Mouse (Mus musculus): ENCODE results near the gene Rpap1. TPM values are rescaled to one million over a fixed set of nuclear protein-coding genes. Genes with fewer than 3 reads are reported as not detected.
"Not testable (repeated sequence)": the region's sequence is repeated elsewhere in the genome, so short reads cannot be mapped to it uniquely, and the experiment has no call there.

The Rpap1 gene
- total RNA-seq, 2 experiments from 2014 or later, result 18.4 to 19.7 TPM

DNA sequence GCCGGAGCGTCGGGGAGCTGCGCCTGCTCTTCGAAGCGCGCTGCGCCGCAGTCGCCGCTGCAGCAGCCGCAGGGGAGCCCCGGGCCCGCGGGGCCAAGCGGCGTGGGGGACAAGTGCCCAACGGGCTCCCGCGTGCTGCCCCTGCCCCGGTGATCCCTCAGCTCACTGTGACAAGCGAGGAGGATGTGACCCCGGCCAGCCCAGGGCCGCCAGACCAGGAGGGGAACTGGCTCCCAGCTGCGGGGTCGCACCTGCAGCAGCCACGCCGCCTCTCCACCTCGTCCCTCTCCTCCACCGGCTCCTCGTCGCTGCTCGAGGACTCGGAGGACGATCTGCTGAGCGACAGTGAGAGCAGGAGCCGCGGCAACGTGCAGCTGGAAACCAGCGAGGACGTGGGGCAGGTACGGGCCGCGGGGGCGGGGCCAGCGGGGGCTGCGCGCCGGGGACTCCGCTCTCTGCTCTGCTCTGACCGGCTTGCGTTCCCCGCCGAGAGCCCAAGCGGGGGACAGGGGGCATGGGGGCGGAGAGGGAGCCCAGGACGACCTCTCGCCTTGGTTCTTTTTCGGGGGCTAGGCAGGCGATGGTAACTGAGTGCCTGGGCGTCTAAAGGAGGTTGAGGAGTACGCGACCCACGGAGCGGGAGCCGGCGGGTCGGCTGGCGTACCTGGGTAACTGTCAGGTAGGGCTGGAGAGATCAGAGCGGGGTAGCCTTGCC lies 44.7 kb downstream of the Rpap1 start:
- DNase-seq (ENCODE audit: extremely low spot score in 1 of 2, low spot score in 1 of 2), result peak; percentile 33 to 50

DNA sequence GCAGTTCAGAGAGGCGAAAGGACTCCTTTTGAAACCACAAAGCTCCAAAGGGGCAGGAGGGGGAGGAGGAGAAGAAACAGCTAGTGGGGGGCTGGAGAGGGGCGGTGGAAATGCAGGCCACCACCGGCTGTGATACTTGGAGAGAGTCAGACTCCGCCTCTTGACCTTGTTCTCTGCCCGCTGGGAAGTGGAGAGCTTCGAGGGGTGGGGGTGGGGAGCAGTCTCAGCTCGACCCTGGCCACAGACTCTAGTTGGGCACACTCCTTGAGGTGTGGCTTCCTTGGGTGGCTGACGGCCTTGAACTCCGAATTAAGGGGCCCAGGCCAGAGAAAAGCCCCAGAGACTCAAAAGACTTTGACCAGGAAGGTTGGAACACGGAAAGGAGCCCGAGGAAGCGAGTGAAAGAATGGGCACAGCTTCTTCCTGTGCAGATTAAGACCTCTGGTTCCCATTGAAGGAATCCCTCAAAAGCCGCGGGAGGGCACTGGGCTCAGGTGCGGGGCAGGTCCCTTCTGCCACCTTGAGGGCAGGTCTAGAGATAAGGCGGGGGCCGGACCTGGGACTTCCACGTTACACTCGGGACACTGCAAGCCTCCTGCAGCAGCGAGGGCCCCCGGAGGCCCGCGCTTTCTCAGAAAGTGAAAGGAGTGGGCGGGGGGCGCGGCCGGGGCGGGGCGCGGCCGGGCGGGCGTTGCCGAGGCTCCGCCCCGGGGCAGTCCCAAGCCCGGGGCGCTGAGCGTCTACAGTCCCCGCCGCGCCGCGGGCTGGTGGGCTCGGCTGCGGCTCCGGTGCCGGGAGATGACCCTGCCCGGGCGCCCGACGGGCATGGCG lies 45.5 kb downstream of the Rpap1 start, which contains the start of gene Itpka:
Gene Itpka (plus strand): TSS at position 757 of the 831 bp plus-strand sequence.
- DNase-seq (ENCODE audit: extremely low spot score in 1 of 2, low spot score in 1 of 2), result peak; percentile 61 to 66

DNA sequence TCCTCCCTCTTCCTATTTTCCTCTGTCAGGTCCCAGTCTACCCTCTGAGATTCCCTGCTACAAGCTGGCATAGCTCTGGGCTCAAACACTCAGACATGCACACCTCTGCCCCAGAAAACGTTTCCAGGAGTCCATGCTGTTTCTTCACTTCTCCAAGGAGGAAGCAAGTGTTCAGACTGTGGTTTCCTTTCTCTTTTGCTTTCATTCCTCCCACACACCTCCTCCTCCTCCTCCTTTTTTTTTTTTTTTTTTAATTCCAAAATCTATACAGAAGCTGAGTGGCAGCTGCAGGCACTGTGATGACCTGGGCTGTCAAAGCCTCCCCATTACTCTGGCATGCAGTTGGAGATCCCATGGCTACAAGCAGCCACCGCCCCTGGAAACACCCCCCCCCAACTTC lies 46.8 kb downstream of the Rpap1 start:
- no peak for DNase-seq (ENCODE audit: extremely low spot score in 1 of 2, low spot score in 1 of 2)

DNA sequence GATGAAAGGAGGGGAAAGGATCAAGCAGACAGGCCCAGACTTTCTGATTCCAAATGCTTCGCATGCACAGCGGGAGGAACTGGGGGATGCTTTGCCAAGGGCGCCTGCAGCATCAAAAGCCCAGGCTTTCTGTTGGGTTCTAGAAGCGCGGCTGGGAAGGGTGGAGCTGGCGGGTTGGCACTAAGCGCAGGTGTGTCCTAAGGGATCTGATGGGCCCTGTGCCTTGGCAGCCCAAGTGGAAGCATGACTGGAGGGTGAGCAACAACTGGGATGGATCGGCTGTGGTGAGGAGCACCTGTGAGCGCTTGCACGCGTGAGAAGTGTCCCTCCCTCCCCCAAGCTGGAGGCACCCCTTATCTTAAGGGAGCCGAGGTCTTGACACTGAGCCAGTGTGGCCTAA lies 50.2 kb downstream of the Rpap1 start:
- DNase-seq (ENCODE audit: extremely low spot score in 1 of 2, low spot score in 1 of 2), result no peak

DNA sequence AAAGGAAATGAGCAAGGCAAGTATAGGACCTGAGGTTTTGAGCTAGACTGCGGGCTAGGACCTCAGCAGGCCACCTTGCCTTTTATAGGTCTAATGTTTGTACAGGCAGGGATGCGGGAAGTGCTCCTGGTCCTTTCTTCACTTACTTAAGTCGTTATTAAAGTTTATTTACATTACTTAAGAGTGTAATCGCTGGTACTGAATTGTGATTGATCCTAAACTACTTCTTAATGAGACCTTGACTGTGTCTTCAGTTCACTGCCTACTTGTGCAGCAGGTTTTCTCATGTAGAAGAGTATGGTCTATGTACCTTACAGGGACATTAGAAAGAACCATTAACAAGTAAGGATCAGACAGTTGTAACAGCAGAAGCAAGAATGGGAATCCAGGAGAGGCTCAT lies 56.6 kb downstream of the Rpap1 start:
- no peak for DNase-seq (ENCODE audit: extremely low spot score in 1 of 2, low spot score in 1 of 2)

DNA sequence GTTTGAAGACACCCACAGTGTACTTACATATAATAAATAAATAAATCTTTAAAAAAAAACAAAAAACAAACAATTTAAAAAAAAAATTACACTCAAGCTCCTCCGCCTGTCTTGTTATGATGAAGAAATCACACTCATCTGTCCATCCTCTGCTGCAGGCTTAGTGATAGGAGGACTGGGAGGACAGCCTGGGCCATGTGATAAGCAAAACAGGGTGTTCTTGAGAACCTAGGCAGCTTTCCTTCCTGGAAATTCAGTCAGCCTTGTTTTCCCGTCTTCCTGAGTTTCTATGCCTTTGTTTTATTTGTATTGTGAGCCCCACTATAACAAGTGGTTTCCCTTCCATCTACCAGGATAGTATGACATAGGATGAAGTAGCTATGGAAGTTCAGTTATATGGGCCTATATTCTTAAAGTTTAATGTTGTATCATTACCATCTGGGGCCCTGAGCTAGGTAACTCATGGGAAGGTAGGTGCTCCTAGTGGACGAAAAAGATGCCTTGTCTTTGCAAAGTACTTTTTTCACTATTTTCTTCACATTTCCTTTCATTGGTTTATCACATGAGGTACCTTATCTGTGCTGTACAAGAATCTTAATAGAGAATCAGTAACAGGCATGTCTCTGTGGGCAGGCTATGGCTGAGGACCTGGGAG lies 59.4 kb downstream of the Rpap1 start:
- DNase-seq (ENCODE audit: extremely low spot score in 1 of 2, low spot score in 1 of 2), result no peak

DNA sequence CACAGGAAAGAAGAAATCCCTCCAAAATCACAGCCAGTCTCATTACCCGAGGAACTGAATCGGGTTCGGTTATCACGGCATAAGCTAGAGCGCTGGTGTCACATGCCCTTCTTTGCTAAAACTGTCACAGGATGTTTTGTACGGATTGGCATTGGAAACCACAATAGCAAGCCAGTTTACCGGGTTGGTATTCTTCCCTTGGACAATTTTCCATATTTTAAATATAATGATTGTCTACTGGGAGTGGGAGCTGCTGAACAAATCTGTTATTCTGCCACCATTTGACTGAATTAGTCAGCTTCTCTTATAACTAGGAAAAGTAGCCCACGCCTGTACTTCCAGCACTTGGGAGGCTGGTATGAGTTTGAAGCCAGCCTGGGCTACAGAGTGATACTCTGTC lies 66.3 kb downstream of the Rpap1 start:
- DNase-seq (ENCODE audit: extremely low spot score in 1 of 2, low spot score in 1 of 2), result no peak

DNA sequence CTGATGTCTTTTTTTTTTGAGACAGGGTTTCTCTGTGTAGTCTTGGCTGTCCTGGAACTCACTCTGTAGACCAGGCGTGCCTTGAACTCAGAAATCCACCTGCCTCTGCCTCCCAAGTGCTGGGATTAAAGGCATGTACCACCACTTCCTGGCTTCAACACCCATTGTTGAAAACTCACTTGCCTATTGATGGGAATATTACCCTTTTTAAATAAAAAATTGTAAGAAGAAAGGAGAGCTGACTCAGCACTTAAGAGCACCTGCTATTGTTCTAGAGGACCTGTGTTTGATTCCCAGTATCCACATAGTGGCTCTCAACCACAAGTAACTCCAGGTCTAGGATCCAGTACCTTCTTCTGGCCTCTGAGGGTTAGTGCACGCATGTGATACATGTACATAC lies 71.5 kb downstream of the Rpap1 start:
- DNase-seq (ENCODE audit: extremely low spot score in 1 of 2, low spot score in 1 of 2), result not testable (repeated sequence)

Other genes with a start within 250 kb of the Rpap1 start
- under 1 TPM; 0.49 to 0.96 TPM for gene Exd1, start 239.9 kb downstream of the Rpap1 start, total RNA-seq (2021)
- gene Chp1, start 239.8 kb downstream of the Rpap1 start, total RNA-seq (2021), result 100 to 1,000 TPM; 142 to 159 TPM
- under 1 TPM; 0.63 to 0.89 TPM for gene Nusap1, start 169.2 kb downstream of the Rpap1 start, total RNA-seq (2021)
- gene Oip5, start 169.1 kb downstream of the Rpap1 start, total RNA-seq (2021), result under 1 TPM; 0.80 to 0.98 TPM
- gene Ndufaf1, start 124.7 kb downstream of the Rpap1 start, total RNA-seq (2021), result 10 to 100 TPM; 32.0 to 32.1 TPM
- 10 to 100 TPM; 54.9 to 62.3 TPM for gene Rtf1, start 112.5 kb downstream of the Rpap1 start, total RNA-seq (2021)
- 100 to 1,000 TPM; 283 to 285 TPM for gene Itpka, start 45.2 kb downstream of the Rpap1 start, total RNA-seq (2021)
- 10 to 100 TPM; 10.5 to 12.9 TPM for gene Ltk, start 27.1 kb downstream of the Rpap1 start, total RNA-seq (2021)
- 10 to 100 TPM; 87.0 to 88.2 TPM for gene Tyro3, start 10.2 kb upstream of the Rpap1 start, total RNA-seq (2021)
- 10 to 100 TPM; 57.4 to 70.3 TPM for gene Mga, start 109.7 kb upstream of the Rpap1 start, total RNA-seq (2021)
- 10 to 100 TPM; 41.3 to 51.0 TPM for gene Mapkbp1, start 185.2 kb upstream of the Rpap1 start, total RNA-seq (2021)
- 1 to 10 TPM; 4.2 to 5.3 TPM for gene Jmjd7, start 239.9 kb upstream of the Rpap1 start, total RNA-seq (2021)
- gene Gm28042, start 240.0 kb upstream of the Rpap1 start, total RNA-seq (2021), result 1 to 10 TPM; 1.5 to 2.1 TPM
- gene Pla2g4b, start 245.9 kb upstream of the Rpap1 start, total RNA-seq (2021), result 1 to 10 TPM; 3.3 TPM